Mouse (Mus musculus) cerebellum, adult 11 months (tissue): Measurements from ENCODE around the gene Gprc5d.

ENCODE experiments used
- DNase-seq: peaks from one replicate; pipeline ENCODE4 v3.0.0; 2022

Gprc5d gene

GRCm38 (mm10) chr6:135133486-135133885, 15.4 kb upstream of the Gprc5d start:
- no peak for DNase-seq

GRCm38 (mm10) chr6:135133086-135133485, 15.0 kb upstream of the Gprc5d start:
- DNase-seq, result no peak

GRCm38 (mm10) chr6:135124755-135125380, 6.8 kb upstream of the Gprc5d start:
- DNase-seq, result no peak

- DNase-seq, result no peak
Observed at GRCm38 (mm10) chr6:135116479-135116878, 1.6 kb downstream of the Gprc5d start.

DNA sequence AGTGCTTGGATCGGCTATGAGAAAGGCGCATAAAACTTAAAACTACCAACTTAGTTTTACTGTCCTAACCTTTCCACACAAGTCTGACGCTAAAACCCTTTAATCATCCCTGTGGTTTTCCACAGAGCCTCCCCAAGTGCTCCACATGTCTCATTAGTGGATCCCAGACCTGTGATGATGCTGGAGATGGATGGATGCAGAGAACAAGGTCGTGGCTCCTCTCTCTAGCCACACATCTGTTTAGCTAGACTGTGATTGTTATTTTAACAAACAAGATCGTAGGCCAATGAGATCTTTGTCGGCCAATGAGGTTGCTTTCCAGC, 5.0 kb downstream of the Gprc5d start:
- no peak for DNase-seq

DNA sequence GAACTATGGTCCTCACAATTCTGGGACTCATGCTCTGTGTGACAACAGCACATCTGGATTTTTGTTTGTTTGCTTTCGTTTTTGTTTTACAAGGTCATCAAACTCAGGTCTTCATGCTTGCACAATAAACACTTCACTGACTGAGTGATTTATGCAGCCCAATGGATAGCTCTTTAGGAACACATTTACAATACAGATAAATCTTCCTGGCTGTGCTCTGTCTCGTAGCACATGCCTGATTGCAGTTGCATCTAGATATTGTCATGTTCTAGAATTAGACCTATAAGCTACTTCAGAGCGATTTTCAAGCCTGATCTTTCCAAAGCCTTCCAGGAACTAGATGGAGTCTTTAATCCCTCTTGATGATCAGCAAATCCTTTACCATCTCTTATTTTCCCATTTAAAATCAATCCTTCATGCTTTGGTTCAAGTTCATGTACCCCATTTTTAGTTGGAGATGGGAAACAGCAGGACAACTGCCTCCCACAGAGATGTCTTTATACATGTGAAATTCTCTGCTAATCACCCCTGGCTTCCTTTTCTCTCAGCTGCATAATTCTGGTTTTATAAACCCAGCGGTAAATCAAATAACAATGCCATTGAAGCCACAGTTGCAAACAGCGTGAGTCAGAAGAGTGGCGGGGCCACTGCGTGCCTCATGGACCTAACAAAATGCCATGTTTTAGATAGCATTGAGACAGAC, 5.5 kb downstream of the Gprc5d start:
- DNase-seq, result no peak

DNA sequence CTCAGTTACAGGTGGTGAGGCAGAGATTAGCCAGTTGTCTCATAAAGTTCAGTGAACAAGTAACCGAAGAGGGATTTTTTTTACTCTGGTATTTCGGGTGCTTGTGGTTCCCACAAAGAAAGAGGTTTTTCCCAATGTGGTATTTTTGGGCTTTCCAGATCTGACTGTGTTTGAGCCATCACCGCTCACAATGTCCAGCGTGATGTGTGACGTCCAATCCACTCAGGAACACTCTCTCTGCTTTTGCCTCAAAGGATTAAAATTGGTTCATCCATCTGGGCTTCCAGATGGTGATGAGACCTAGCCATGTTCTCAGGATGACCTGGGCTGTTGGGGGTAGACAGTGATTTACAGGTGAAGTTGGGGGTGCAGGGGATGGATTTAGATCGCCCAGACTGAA, 11.1 kb downstream of the Gprc5d start:
- DNase-seq, result no peak

DNA sequence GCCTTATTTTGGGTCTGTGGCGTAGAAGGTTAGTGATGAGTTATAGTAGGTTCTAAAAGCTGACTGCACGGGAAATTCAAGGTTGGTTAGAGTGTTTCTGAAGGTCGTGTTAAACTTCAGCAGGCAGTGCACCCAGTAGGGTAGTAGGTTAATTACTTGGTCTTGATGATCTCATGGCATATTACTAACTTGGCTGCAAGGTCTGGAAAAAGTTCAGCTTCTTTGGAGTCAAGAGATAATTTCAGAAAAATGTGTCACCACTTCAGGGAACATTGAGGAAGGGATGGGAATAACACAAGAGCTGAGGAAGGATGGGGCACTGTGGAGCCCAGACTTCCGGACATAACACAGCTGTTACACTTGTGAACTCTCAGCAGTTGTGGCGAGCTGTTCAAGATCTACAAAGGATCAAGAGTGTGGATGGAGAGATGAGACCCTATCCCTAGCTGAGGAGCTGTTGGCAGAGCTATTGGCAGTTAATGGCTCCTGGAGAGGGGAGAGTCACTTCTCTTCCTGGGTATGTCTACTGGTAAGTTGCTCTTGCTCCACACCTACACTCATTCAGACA, 15.3 kb downstream of the Gprc5d start:
- no peak for DNase-seq

DNA sequence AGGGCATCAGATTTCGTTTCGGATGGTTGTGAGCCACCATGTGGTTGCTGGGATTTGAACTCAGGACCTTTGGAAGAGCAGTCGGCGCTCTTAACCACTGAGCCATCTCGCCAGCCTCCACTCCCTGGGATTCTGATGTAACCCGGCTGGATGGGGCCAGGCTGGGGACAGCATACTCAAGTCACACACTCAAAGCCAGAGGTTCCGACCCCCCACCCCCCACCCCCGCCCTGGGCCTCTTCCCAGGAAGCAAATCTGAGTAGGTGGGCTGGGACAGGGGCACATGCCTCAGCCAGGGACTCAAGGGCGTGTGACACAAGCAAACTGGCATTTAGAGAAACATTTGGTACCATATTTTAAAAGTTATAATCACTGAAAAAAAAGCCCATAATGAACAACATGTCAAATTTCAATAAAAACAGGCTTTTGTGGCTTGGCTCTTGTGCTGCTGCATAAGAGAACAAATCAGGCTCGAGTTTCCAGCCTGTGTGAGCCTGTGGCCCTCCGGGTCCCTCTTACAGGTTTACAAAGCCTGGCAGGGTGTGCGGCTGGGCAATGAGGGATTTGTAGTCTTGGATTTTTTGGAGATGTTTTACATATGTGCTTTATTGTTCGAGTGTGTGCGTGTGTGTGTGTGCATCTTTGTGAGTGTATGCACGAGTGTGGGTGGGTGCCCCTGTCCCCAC, 17.2 kb downstream of the Gprc5d start:
- no peak for DNase-seq

GRCm38 (mm10) chr6:135092798-135093470, 25.1 kb downstream of the Gprc5d start:
- DNase-seq, result no peak

DNA sequence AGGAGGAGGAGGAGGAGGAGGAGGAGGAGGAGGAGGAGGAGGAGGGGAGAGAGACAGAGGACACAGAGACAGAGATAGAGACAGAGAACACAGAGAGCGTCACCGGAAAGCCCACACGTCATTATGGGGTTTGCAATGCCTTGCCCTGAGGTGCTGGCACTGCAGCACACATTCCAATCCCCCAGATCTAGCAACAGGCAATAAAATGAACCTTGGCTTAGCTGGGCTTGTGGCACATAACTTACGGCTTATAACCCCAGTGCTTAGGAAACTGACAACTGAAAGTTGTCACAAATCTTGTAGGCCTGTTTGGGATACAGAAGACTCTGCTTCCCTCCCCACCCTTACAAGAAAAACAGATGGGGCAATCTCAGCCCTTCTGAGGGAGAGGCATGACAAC, 27.4 kb downstream of the Gprc5d start:
- DNase-seq, result no peak

DNA sequence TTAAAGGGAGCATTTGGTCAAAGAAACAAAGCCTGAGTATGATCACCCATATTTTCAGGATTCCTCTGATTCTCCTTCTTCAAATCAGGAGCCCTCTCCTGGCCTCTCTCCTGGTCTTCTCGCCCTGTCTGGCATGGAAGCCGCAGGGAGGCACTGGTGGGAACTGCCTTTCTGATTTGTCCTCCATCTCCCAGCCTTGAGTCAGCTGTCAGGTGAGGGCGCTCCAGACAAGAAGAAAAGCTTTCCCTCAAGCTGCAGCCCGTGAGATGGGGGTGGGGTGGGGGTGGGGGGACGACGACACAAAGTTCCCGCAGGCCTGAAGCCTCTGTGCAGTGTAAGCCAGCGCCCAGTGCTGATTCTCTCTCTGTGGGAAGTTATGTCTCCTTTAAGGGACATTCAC, 28.3 kb downstream of the Gprc5d start:
- no peak for DNase-seq

DNA sequence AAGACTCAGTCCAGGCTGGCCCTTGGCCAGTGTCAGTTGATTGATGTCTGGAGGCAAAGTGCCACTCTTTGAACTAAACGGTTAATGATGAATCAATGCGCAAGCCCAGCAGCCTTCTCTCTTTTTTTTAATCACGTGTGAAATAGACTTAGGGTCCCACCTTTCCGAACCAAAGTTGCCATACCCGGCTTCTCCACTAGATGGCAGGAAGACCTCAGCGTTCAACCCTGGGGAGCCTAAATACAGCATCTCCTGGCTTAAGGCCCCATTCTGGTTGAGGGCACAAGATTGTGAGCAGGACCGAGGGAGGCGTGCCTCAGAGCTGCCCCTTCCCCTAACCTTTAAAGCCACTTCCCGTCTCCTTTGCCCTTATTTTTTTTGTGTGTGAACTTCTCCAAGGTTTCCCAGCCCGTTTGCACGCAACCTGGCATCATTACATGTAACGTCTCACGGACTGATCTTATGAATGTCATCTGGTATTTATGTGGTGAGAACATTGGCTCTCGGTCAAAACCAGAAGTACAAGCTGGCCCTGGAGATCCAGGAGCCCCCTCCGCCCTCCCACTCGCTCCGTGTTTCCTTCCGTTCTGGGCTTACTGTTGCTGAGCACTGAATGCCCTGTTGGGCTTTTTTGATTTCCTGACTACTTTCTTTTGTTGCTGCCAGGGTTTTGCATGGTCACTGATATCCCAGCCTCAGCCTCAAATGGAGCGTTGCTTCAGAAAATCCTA, 30.2 kb downstream of the Gprc5d start:
- peak; percentile 49 for DNase-seq

DNA sequence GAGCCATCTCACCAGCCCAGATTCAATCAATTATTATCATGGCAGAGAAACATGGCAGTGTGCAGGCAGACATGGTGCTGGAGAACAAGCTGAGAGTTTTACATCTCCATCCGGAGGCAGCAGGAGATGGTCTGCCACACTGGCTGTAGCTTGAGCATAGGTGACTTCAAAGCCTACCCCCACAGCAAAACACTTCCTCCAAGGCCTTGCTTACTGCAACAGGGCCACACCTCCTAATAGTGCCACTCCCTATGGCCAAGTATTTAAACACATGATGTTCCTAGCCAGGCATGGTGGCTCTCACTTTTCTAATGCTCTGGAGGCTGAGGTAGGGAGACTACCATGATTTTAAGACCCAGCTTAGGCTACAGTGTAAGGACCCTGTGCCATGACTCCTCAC, 32.4 kb downstream of the Gprc5d start:
- DNase-seq, result no peak

DNA sequence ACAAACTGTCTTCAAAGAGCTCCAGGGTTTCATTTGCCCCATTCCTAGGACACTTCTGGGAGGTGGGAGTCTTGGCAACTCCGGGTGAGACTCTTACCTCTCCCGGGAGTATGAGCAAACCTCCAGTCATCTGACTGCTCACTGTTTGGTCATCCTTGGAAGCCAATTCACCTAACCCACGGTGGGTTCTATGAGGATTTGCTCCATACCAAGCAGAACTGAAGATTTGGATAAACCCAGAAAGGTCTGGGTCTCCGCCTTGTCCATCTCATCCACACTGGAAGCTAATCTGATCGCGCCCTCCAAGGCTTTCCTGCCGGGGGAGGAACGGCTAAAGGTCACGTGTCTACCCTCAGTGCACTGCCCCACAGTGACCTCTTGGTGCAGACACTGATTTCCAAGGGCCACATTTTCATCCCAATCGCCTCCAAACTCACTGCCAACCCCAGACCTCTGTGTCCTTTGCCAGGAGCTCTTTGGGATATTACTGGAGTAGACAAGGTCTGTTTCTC, 34.0 kb downstream of the Gprc5d start:
- DNase-seq, result no peak

GRCm38 (mm10) chr6:135078420-135078819, 39.7 kb downstream of the Gprc5d start:
- no peak for DNase-seq

- no peak for DNase-seq
Observed at GRCm38 (mm10) chr6:135076202-135076601, 41.9 kb downstream of the Gprc5d start.

- no peak for DNase-seq
Observed at GRCm38 (mm10) chr6:135074405-135074947, 43.6 kb downstream of the Gprc5d start.

DNA sequence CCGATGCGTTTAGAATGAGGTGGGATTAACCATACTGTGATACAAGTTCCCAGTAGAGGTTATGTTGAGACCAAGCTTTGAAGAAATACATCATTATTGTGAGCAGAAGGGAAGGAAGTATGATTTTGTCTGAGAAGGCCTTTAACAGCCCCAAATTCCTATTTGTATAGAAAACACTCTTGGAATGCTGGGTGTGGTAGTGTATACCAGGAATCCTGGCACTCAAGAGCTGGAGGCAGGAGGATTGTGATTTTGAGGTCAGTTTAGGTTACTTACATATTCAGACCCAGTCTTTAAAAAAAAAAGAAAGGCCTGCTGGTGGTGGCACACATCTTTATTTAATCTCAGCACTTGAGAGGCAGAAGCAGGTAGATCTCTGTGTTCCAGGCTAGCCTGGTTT, 47.7 kb downstream of the Gprc5d start:
- DNase-seq, result no peak

DNA sequence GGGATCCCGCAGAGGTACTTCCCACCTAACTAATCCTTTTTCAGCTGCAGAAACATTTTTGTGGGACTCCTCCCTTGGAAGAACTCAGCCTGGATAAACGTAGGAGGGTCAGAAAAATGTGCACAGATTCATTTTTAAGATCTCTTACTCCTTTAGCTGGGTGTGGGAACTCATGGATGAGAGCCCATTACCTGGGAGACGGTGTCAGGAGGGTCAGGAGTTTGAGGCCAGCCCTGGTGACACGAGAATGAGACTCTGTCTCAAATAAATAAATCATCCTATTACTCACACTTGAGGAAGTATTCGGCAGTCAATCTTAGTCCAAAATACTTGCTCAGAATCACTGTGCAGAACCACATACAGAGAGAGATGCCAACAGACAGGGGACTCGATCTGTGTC, 48.2 kb downstream of the Gprc5d start:
- no peak for DNase-seq

DNA sequence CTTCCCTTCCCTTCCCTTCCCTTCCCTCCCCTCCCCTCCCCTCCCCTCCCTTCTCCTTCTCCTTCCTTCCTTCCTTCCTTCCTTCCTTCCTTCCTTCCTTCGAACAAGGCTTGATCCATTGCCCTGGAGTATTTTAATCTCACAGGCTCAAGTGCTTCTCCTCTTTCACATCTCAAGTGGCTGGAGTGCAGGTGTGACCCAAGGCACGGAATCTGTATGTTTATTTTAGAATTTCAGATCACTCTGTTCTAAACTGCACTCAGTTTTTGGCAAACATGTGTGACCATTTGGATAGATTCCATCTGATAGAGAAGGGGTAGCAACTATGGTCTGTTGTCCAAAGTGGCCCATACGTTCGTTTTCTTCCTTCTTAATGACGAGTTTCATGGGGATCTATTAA, 49.9 kb downstream of the Gprc5d start:
- no peak for DNase-seq

- no peak for DNase-seq
Observed at GRCm38 (mm10) chr6:135066795-135067445, 51.2 kb downstream of the Gprc5d start.
